Mouse (Mus musculus): ENCODE measurements around the gene Arpc4. TPM values are rescaled to one million over a fixed set of nuclear protein-coding genes. Genes with fewer than 3 reads are reported as not detected.

Gene Arpc4
- polyA plus RNA-seq, 1 experiment from 2014 or later = 440 TPM

DNA sequence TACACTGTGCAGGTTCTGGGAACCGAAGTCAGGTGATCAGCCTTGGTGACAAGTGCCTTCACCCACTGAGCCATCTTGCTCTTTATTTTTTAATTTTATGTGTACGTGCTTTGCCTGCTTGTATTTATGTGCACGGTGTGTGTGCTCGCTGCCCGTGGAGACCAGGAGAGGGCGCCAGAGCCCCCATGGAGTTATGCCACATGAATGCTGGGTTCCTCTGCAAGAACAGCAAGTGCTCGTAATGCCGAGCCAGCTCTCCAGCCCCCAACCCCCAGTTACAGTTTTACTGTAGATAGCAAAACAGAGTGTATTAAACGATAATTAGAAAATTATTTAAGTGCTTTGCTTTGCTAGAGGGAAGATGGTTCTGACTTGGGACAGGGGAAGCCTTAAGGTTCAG is 28.8 kb downstream of the Arpc4 start:
- WGBS = 80% methylated on average over 9 of the region's 9 CpGs
- no peaks in the 10 kb centered on the region for H3K4me1 ChIP-seq (ENCODE audit: control insufficient read depth, insufficient read depth, low read depth, low read length)
- H3K27me3 ChIP-seq (replicated peaks; ENCODE audit: control insufficient read depth, insufficient read depth, low read length) = no peaks in the 10 kb centered on the region
- no peak for ATAC-seq
- H3K27ac ChIP-seq (ENCODE audit: low read depth, low read length) = no peak overlapping the region
- H3K4me2 ChIP-seq (ENCODE audit: low read length) = no peak overlapping the region
- no peaks in the 10 kb centered on the region for H3K36me3 ChIP-seq (ENCODE audit: control insufficient read depth, insufficient read depth, low read length)
- no peak overlapping the region for H3K4me3 ChIP-seq (ENCODE audit: low read length)
- no peak overlapping the region for H3K9ac ChIP-seq (ENCODE audit: low read depth, low read length)
- no peaks in the 10 kb centered on the region for H3K9me3 ChIP-seq (ENCODE audit: control insufficient read depth, low read length)

GRCm38 (mm10) chr6:113410001-113410400 is 32.1 kb downstream of the Arpc4 start:
- H3K4me2 ChIP-seq (ENCODE audit: low read length) = no peak overlapping the region
- no peaks in the 10 kb centered on the region for H3K27me3 ChIP-seq (replicated peaks; ENCODE audit: control insufficient read depth, insufficient read depth, low read length)
- H3K36me3 ChIP-seq (ENCODE audit: control insufficient read depth, insufficient read depth, low read length) = peaks cover 3% of the 10 kb centered on the region; the same call in 1 of the 2 replicates
- no peak overlapping the region for H3K4me3 ChIP-seq (ENCODE audit: low read length)
- H3K4me1 ChIP-seq (ENCODE audit: control insufficient read depth, insufficient read depth, low read depth, low read length) = no peaks in the 10 kb centered on the region
- WGBS = 86% methylated on average over 1 of the region's 1 CpGs
- ATAC-seq = no peak
- no peak overlapping the region for H3K27ac ChIP-seq (ENCODE audit: low read depth, low read length)
- H3K9ac ChIP-seq (ENCODE audit: low read depth, low read length) = no peak overlapping the region
- no peaks in the 10 kb centered on the region for H3K9me3 ChIP-seq (ENCODE audit: control insufficient read depth, low read length)

- 88% methylated on average over 5 of the region's 5 CpGs for WGBS
- no peak for ATAC-seq
- H3K4me1 ChIP-seq (ENCODE audit: control insufficient read depth, insufficient read depth, low read depth, low read length) = peaks cover 18% of the 10 kb centered on the region
Observed at GRCm38 (mm10) chr6:113416416-113416815, 38.5 kb downstream of the Arpc4 start.

GRCm38 (mm10) chr6:113418441-113419198 is 40.7 kb downstream of the Arpc4 start:
- peaks cover 6% of the 10 kb centered on the region; the same call in 1 of the 2 replicates for H3K36me3 ChIP-seq (ENCODE audit: control insufficient read depth, insufficient read depth, low read length)
- H3K9me3 ChIP-seq (ENCODE audit: control insufficient read depth, low read length) = no peaks in the 10 kb centered on the region
- ATAC-seq = peak; percentile 60
- H3K4me3 ChIP-seq (ENCODE audit: low read length) = peak overlapping the region; percentile 63
- peak overlapping the region; percentile 46 for H3K27ac ChIP-seq (ENCODE audit: low read depth, low read length)
- peak overlapping the region; percentile 98 for H3K4me2 ChIP-seq (ENCODE audit: low read length)
- peaks cover 18% of the 10 kb centered on the region for H3K4me1 ChIP-seq (ENCODE audit: control insufficient read depth, insufficient read depth, low read depth, low read length)
- peak overlapping the region; percentile 72 for H3K9ac ChIP-seq (ENCODE audit: low read depth, low read length)
- H3K27me3 ChIP-seq (replicated peaks; ENCODE audit: control insufficient read depth, insufficient read depth, low read length) = no peaks in the 10 kb centered on the region
- WGBS = 13% methylated on average over 16 of the region's 16 CpGs

More at GRCm38 (mm10) chr6:113416416-113416815, 38.5 kb downstream of the Arpc4 start:
- no peak overlapping the region for H3K27ac ChIP-seq (ENCODE audit: low read depth, low read length)
- no peak overlapping the region for H3K4me3 ChIP-seq (ENCODE audit: low read length)
- H3K9me3 ChIP-seq (ENCODE audit: control insufficient read depth, low read length) = no peaks in the 10 kb centered on the region
- H3K9ac ChIP-seq (ENCODE audit: low read depth, low read length) = no peak overlapping the region
- peaks cover 6% of the 10 kb centered on the region; the same call in 1 of the 2 replicates for H3K36me3 ChIP-seq (ENCODE audit: control insufficient read depth, insufficient read depth, low read length)
- H3K27me3 ChIP-seq (replicated peaks; ENCODE audit: control insufficient read depth, insufficient read depth, low read length) = no peaks in the 10 kb centered on the region
- H3K4me2 ChIP-seq (ENCODE audit: low read length) = no peak overlapping the region

- Histone ChIP-seq H3K9ac (ENCODE audit: low read depth, low read length) (peak within 1 kb of the TSS; percentile 72), H3K4me2 (ENCODE audit: low read length) (peak within 1 kb of the TSS; percentile 98), H3K27me3 (replicated peaks; ENCODE audit: control insufficient read depth, insufficient read depth, low read length) (no peaks in the 10 kb centered on the region), H3K36me3 (ENCODE audit: control insufficient read depth, insufficient read depth, low read length) (peaks cover 6% of the 10 kb centered on the region; the same call in 1 of the 2 replicates), H3K9me3 (ENCODE audit: control insufficient read depth, low read length) (no peaks in the 10 kb centered on the region), H3K4me3 (ENCODE audit: low read length) (peak within 1 kb of the TSS; percentile 63), H3K27ac (ENCODE audit: low read depth, low read length) (peak within 1 kb of the TSS; percentile 46), H3K4me1 (ENCODE audit: control insufficient read depth, insufficient read depth, low read depth, low read length) (peaks cover 18% of the 10 kb centered on the region)
- peak; percentile 98 for ATAC-seq
- WGBS = 0% methylated on average over 25 of the region's 25 CpGs
Observed at GRCm38 (mm10) chr6:113419199-113419587, 41.3 kb downstream of the Arpc4 start, which contains the start of gene Rpusd3. Rpusd3 (minus strand) TSS chr6:113419340.

- Histone ChIP-seq H3K9ac (ENCODE audit: low read depth, low read length) (no peak overlapping the region), H3K4me2 (ENCODE audit: low read length) (no peak overlapping the region), H3K4me1 (ENCODE audit: control insufficient read depth, insufficient read depth, low read depth, low read length) (peaks cover 10% of the 10 kb centered on the region), H3K4me3 (ENCODE audit: low read length) (no peak overlapping the region), H3K36me3 (ENCODE audit: control insufficient read depth, insufficient read depth, low read length) (no peaks in the 10 kb centered on the region), H3K9me3 (ENCODE audit: control insufficient read depth, low read length) (peaks cover 2% of the 10 kb centered on the region), H3K27me3 (replicated peaks; ENCODE audit: control insufficient read depth, insufficient read depth, low read length) (no peaks in the 10 kb centered on the region), H3K27ac (ENCODE audit: low read depth, low read length) (no peak overlapping the region)
- 83% methylated on average over 4 of the region's 4 CpGs for WGBS
- no peak for ATAC-seq
Observed at GRCm38 (mm10) chr6:113423000-113423399, 45.1 kb downstream of the Arpc4 start.

DNA sequence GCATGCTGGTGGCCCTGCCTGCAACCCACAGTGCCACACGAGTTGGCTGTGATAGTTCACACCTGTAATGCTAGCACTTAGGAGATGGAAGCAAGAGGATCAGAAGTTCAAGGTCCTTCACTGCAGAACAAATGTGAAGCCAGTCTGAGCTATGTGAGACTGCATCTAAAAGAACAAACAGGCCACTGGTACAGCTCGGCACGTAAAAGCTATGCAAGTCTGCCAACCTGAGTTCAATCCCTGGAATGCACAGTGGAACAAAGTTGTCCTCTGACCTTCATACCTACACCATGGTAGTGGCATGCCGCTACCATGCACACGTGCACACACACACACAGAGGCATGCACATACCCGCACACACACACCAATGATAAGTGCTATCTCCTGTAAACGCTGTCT is 46.3 kb downstream of the Arpc4 start:
- Histone ChIP-seq H3K4me2 (ENCODE audit: low read length) (no peak overlapping the region), H3K9ac (ENCODE audit: low read depth, low read length) (no peak overlapping the region), H3K27me3 (replicated peaks; ENCODE audit: control insufficient read depth, insufficient read depth, low read length) (no peaks in the 10 kb centered on the region), H3K9me3 (ENCODE audit: control insufficient read depth, low read length) (peaks cover 2% of the 10 kb centered on the region), H3K4me1 (ENCODE audit: control insufficient read depth, insufficient read depth, low read depth, low read length) (peaks cover 3% of the 10 kb centered on the region; the same call in 1 of the 2 replicates), H3K36me3 (ENCODE audit: control insufficient read depth, insufficient read depth, low read length) (no peaks in the 10 kb centered on the region), H3K4me3 (ENCODE audit: low read length) (no peak overlapping the region), H3K27ac (ENCODE audit: low read depth, low read length) (no peak overlapping the region)
- ATAC-seq = no peak
- WGBS = 90% methylated on average over 7 of the region's 7 CpGs

- no peak overlapping the region for H3K9ac ChIP-seq (ENCODE audit: low read depth, low read length)
- H3K9me3 ChIP-seq (ENCODE audit: control insufficient read depth, low read length) = peaks cover 2% of the 10 kb centered on the region
- no peaks in the 10 kb centered on the region for H3K27me3 ChIP-seq (replicated peaks; ENCODE audit: control insufficient read depth, insufficient read depth, low read length)
- 91% methylated on average over 4 of the region's 4 CpGs for WGBS
- no peak overlapping the region for H3K4me2 ChIP-seq (ENCODE audit: low read length)
- no peaks in the 10 kb centered on the region for H3K36me3 ChIP-seq (ENCODE audit: control insufficient read depth, insufficient read depth, low read length)
- ATAC-seq = no peak
- H3K4me3 ChIP-seq (ENCODE audit: low read length) = no peak overlapping the region
- no peak overlapping the region for H3K27ac ChIP-seq (ENCODE audit: low read depth, low read length)
- H3K4me1 ChIP-seq (ENCODE audit: control insufficient read depth, insufficient read depth, low read depth, low read length) = no peaks in the 10 kb centered on the region
Observed at GRCm38 (mm10) chr6:113426696-113427095, 48.8 kb downstream of the Arpc4 start.

- Histone ChIP-seq H3K9me3 (ENCODE audit: control insufficient read depth, low read length) (peaks cover 2% of the 10 kb centered on the region), H3K27me3 (replicated peaks; ENCODE audit: control insufficient read depth, insufficient read depth, low read length) (no peaks in the 10 kb centered on the region), H3K9ac (ENCODE audit: low read depth, low read length) (no peak overlapping the region), H3K4me2 (ENCODE audit: low read length) (no peak overlapping the region), H3K27ac (ENCODE audit: low read depth, low read length) (no peak overlapping the region), H3K4me1 (ENCODE audit: control insufficient read depth, insufficient read depth, low read depth, low read length) (no peaks in the 10 kb centered on the region), H3K4me3 (ENCODE audit: low read length) (no peak overlapping the region), H3K36me3 (ENCODE audit: control insufficient read depth, insufficient read depth, low read length) (no peaks in the 10 kb centered on the region)
- 68% methylated on average over 3 of the region's 3 CpGs for WGBS
- ATAC-seq = no peak
Observed at GRCm38 (mm10) chr6:113427397-113427796, 49.5 kb downstream of the Arpc4 start.

All from hindbrain, embryonic 16.5 days (tissue).